10 mouse cellular contexts compared by ENCODE assay signal in the genomic region with DNA sequence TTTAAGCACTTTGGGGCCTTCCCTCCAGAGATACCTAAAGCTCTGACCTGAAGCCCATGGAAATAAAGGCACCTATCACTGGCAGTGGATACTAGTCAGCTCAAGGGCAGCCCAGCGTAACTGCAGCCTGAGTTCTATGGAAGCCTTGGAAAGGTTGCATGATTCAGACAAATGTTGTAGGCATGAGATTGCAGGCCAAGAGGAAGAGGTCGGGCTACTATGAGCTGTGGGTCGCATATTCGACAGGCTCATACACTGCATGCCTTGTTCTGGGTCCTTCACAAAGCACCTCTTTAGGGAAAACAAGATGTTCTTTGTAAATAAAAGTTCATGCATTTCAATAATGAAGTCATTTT. TPM values are rescaled to one million over a fixed set of nuclear protein-coding genes. Genes with fewer than 3 reads are reported as not detected.
A peak's percentile ranks its signal among the peaks of the same experiment; 100 is the strongest.
DNase-seq lines count a peak whose midpoint lies in the region; ATAC-seq and TF ChIP-seq lines count a peak whose summit lies in the region.
"Had no signal": no experiment of that assay in that cellular context is flagged by ENCODE, and none has a peak within 500 bp of the region (broad histone marks: within the 10 kb centered on the region; RNA-seq: fewer than 3 reads in every experiment).

No protein-coding gene starts in this region.

- H3K9me3 ChIP-seq in heart, embryonic 13.5 days: no peaks in the 10 kb centered on the region
- no peaks in the 10 kb centered on the region for H3K9me3 ChIP-seq in midbrain, embryonic 13.5 days
- no peaks in the 10 kb centered on the region for H3K9me3 ChIP-seq in midbrain, postnatal 0 days (ENCODE audit: low read length)
- no peaks in the 10 kb centered on the region for H3K9me3 ChIP-seq in hindbrain, embryonic 14.5 days (ENCODE audit: control insufficient read depth, low read length)
- H3K9me3 ChIP-seq in stomach, embryonic 15.5 days: no peaks in the 10 kb centered on the region
- H3K9me3 ChIP-seq: liver, embryonic 13.5 days had no signal

- ATAC-seq in heart, embryonic 13.5 days (ENCODE audit: extremely low read depth, insufficient number of reproducible peaks, low FRiP score, low TSS enrichment): no peak
- peak; percentile 19; the same call in 1 of the 2 replicates for ATAC-seq in midbrain, embryonic 13.5 days
- ATAC-seq in midbrain, postnatal 0 days (ENCODE audit: low FRiP score): no peak
- peak; percentile 22; the same call in 1 of the 2 replicates for ATAC-seq in hindbrain, embryonic 14.5 days (ENCODE audit: low FRiP score)
- no peak; the same call in 1 of the 2 replicates for ATAC-seq in stomach, embryonic 15.5 days (ENCODE audit: insufficient read depth, low FRiP score, low read depth)

- no peaks in the 10 kb centered on the region for H3K27me3 ChIP-seq in heart, embryonic 13.5 days (replicated peaks)
- H3K27me3 ChIP-seq in midbrain, embryonic 13.5 days: no peaks in the 10 kb centered on the region
- no peaks in the 10 kb centered on the region for H3K27me3 ChIP-seq in midbrain, postnatal 0 days (ENCODE audit: insufficient read depth, low read length)
- H3K27me3 ChIP-seq in hindbrain, embryonic 14.5 days (ENCODE audit: control insufficient read depth, insufficient read depth, low read length): no peaks in the 10 kb centered on the region; the same call in 1 of the 2 replicates
- no peaks in the 10 kb centered on the region for H3K27me3 ChIP-seq in stomach, embryonic 15.5 days (replicated peaks)

- peak overlapping the region; percentile 83 for H3K4me3 ChIP-seq in heart, embryonic 13.5 days
- H3K4me3 ChIP-seq in midbrain, embryonic 13.5 days (replicated peaks): no peak overlapping the region
- no peak overlapping the region for H3K4me3 ChIP-seq in midbrain, postnatal 0 days (ENCODE audit: low read depth, low read length)
- no peak overlapping the region for H3K4me3 ChIP-seq in hindbrain, embryonic 14.5 days (replicated peaks; ENCODE audit: low read length)
- no peak overlapping the region for H3K4me3 ChIP-seq in stomach, embryonic 15.5 days (replicated peaks)

- no peak for TF ChIP-seq CTCF in midbrain, postnatal 0 days (IDR thresholded peaks at IDR 0.05)

- peak overlapping the region; percentile 88 for H3K4me2 ChIP-seq in heart, embryonic 13.5 days
- no peak overlapping the region for H3K4me2 ChIP-seq in midbrain, embryonic 13.5 days (replicated peaks)
- no peak overlapping the region for H3K4me2 ChIP-seq in midbrain, postnatal 0 days (ENCODE audit: low read depth, low read length, poor library complexity, severe bottlenecking)
- H3K4me2 ChIP-seq in hindbrain, embryonic 14.5 days (replicated peaks): no peak overlapping the region
- H3K4me2 ChIP-seq in stomach, embryonic 15.5 days: peak overlapping the region; percentile 62; the same call in 1 of the 2 replicates

- WGBS in heart, embryonic 13.5 days: 49% methylated on average over 4 of the region's 4 CpGs
- WGBS in midbrain, embryonic 13.5 days: 78% methylated on average over 4 of the region's 4 CpGs
- 70% methylated on average over 4 of the region's 4 CpGs for WGBS in midbrain, postnatal 0 days
- WGBS in hindbrain, embryonic 14.5 days: 73% methylated on average over 4 of the region's 4 CpGs
- WGBS in stomach, embryonic 15.5 days: 76% methylated on average over 4 of the region's 4 CpGs

- H3K36me3 ChIP-seq in heart, embryonic 13.5 days: no peaks in the 10 kb centered on the region
- H3K36me3 ChIP-seq in midbrain, embryonic 13.5 days: no peaks in the 10 kb centered on the region
- no peaks in the 10 kb centered on the region for H3K36me3 ChIP-seq in midbrain, postnatal 0 days (ENCODE audit: insufficient read depth, low read length)
- no peaks in the 10 kb centered on the region for H3K36me3 ChIP-seq in hindbrain, embryonic 14.5 days (replicated peaks; ENCODE audit: control insufficient read depth, insufficient read depth)
- H3K36me3 ChIP-seq in stomach, embryonic 15.5 days: no peaks in the 10 kb centered on the region
- H3K36me3 ChIP-seq: liver, embryonic 13.5 days had no signal

- H3K4me1 ChIP-seq in heart, embryonic 13.5 days: peaks cover 72% of the 10 kb centered on the region
- H3K4me1 ChIP-seq in midbrain, embryonic 13.5 days (replicated peaks): peaks cover 14% of the 10 kb centered on the region
- 0 out of 2 replicates have a peak, but pooled peaks cover 4% of the 10 kb centered on the region for H3K4me1 ChIP-seq in midbrain, postnatal 0 days (ENCODE audit: insufficient read depth, low read length)
- peaks cover 8% of the 10 kb centered on the region for H3K4me1 ChIP-seq in hindbrain, embryonic 14.5 days (replicated peaks; ENCODE audit: control insufficient read depth, insufficient read depth, low read length)
- H3K4me1 ChIP-seq in stomach, embryonic 15.5 days: no peaks in the 10 kb centered on the region
- H3K4me1 ChIP-seq: liver, embryonic 13.5 days had no signal

- no peak for DNase-seq in heart, postnatal 14 days
- no peak for DNase-seq in midbrain, postnatal 0 days (ENCODE audit: low spot score)
- DNase-seq in hindbrain, embryonic 14.5 days (ENCODE audit: low spot score): no peak
- DNase-seq in layer of hippocampus, postnatal 36 days: no peak
- no peak for DNase-seq in left cerebral cortex, adult 11 months (ENCODE audit: low spot score)
- DNase-seq: cerebellum, adult 8-10 months; liver, embryonic 13.5 days had no signal

- peak overlapping the region; percentile 97 for H3K9ac ChIP-seq in heart, embryonic 13.5 days
- H3K9ac ChIP-seq in midbrain, embryonic 13.5 days (replicated peaks): no peak overlapping the region
- no peak overlapping the region for H3K9ac ChIP-seq in midbrain, postnatal 0 days (replicated peaks; ENCODE audit: low read length, poor library complexity, severe bottlenecking)
- H3K9ac ChIP-seq in hindbrain, embryonic 14.5 days: no peak overlapping the region
- H3K9ac ChIP-seq in stomach, embryonic 15.5 days: no peak overlapping the region

- intact Hi-C loops in heart, postnatal 14 days (cut with DNase I): loop anchor here (5.0 kb wide), 3 partner anchors 43 to 63 kb away; no protein-coding TSS in a partner anchor

- H3K27ac ChIP-seq in heart, embryonic 13.5 days (replicated peaks): peak overlapping the region; percentile 97
- H3K27ac ChIP-seq in midbrain, embryonic 13.5 days: no peak overlapping the region
- H3K27ac ChIP-seq in midbrain, postnatal 0 days (ENCODE audit: low read depth, low read length): no peak overlapping the region
- 0 out of 2 replicates have a peak overlapping the region, but pooled peaks have one; percentile 14 for H3K27ac ChIP-seq in hindbrain, embryonic 14.5 days
- peak overlapping the region; percentile 76 for H3K27ac ChIP-seq in stomach, embryonic 15.5 days
- H3K27ac ChIP-seq: liver, embryonic 13.5 days had no signal

RNA-seq across cellular contexts. Expression of gene Lama4, which starts 0.6 kb away (rescaled TPM):
- 105 and 110 TPM in 2 replicates for polyA plus RNA-seq in heart, embryonic 13.5 days (2015; fragmentation: Nextera tagmentation; extraction: Ambion mirVana)
- 100 to 1,000 TPM; 123 to 133 TPM for total RNA-seq in heart, postnatal 14 days (2021)
- 15.0 and 15.7 TPM in 2 replicates for polyA plus RNA-seq in midbrain, embryonic 13.5 days (2015; fragmentation: Nextera tagmentation; extraction: Ambion mirVana)
- 20.2 and 27.8 TPM in 2 replicates for total RNA-seq in midbrain, postnatal 0 days (2014; rRNA removed)
- polyA plus RNA-seq in midbrain, postnatal 0 days (2015; fragmentation: Nextera tagmentation; extraction: Ambion mirVana): 9.8 and 12.6 TPM in 2 replicates
- 20.6 and 21.6 TPM in 2 replicates for polyA plus RNA-seq in hindbrain, embryonic 14.5 days (2014; fragmentation: Nextera tagmentation; extraction: Ambion mirVana)
- 52.5 and 61.1 TPM in 2 replicates for polyA plus RNA-seq in stomach, embryonic 15.5 days (2015; fragmentation: Nextera tagmentation; extraction: Ambion mirVana)
- total RNA-seq in layer of hippocampus, postnatal 36 days (2021): 1 to 10 TPM; 3.6 to 4.5 TPM

Comparison
In these comparisons a context has a peak if more than half of its experiments do, and no peak if none do; other contexts are left out.
1. ATAC-seq: peak in midbrain, embryonic 13.5 days (single experiment) and hindbrain, embryonic 14.5 days (single experiment); none in heart, embryonic 13.5 days (single experiment), midbrain, postnatal 0 days (single experiment) and stomach, embryonic 15.5 days (single experiment).
2. H3K27ac ChIP-seq: peak in heart, embryonic 13.5 days (single experiment), hindbrain, embryonic 14.5 days (single experiment) and stomach, embryonic 15.5 days (single experiment); none in midbrain, embryonic 13.5 days (single experiment) and midbrain, postnatal 0 days (single experiment).
3. H3K4me2 ChIP-seq: peak in heart, embryonic 13.5 days (single experiment) and stomach, embryonic 15.5 days (single experiment); none in midbrain, embryonic 13.5 days (single experiment), midbrain, postnatal 0 days (single experiment) and hindbrain, embryonic 14.5 days (single experiment).